In the genomic region with DNA sequence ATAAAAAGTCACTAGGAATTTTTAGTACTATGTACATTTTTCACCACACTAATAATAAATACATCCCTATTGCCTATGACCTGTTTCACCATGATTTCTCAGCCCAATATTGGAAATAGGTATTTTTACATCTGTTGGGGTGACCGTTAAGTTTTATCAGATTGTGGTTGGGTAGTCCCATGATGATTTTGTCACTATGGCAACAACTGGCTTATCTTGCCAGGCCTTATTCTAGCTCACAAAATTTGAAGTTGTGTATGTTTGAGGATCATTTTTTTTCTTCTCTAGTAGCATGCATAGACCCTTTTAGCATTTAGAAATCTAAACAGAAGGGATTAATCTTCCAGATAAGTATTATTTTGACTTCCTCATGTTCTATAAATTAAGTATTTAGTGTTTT, we compare ENCODE assay signal across 16 mouse cellular contexts.
"Had no signal": no experiment of that assay in that cellular context is flagged by ENCODE, and none has a peak within 500 bp of the region (broad histone marks: within the 10 kb centered on the region; RNA-seq: fewer than 3 reads in every experiment).

No protein-coding gene starts in this region.

- H3K27me3 ChIP-seq: neural tube, embryonic 13.5 days; neural tube, embryonic 15.5 days; stomach, embryonic 15.5 days had no signal

- H3K9me3 ChIP-seq: neural tube, embryonic 13.5 days; neural tube, embryonic 15.5 days; stomach, embryonic 15.5 days had no signal

- H3K9ac ChIP-seq: neural tube, embryonic 13.5 days; neural tube, embryonic 15.5 days; stomach, embryonic 15.5 days had no signal

- H3K4me1 ChIP-seq: neural tube, embryonic 13.5 days; neural tube, embryonic 15.5 days; stomach, embryonic 15.5 days had no signal

- H3K27ac ChIP-seq: neural tube, embryonic 13.5 days; neural tube, embryonic 15.5 days; stomach, embryonic 15.5 days; stomach, postnatal 0 days had no signal

- H3K36me3 ChIP-seq: neural tube, embryonic 13.5 days; neural tube, embryonic 15.5 days; stomach, embryonic 15.5 days had no signal

- DNase-seq: retina, postnatal 1 day; right cerebral cortex, adult 18-20 months; right cerebral cortex, postnatal 14 days; right cerebral cortex, postnatal 25 days; right cerebral cortex, postnatal 4 days; spleen, adult 18-20 months; thymus, adult 18-20 months; thymus, adult 2 months; thymus, postnatal 14 days; thymus, postnatal 25 days; thymus, postnatal 36 days; thymus, postnatal 4 days had no signal

- H3K4me3 ChIP-seq: neural tube, embryonic 13.5 days; neural tube, embryonic 15.5 days; stomach, embryonic 15.5 days had no signal
